Mouse (Mus musculus): ENCODE results near the gene Gm11492.

Gm11492 gene

GRCm38 (mm10) chr11:87566501-87566900, at the start of gene Gm11492:
Gene Gm11492 (plus strand): TSS chr11:87566653.
- no peak for DNase-seq (ENCODE audit: low read depth, low spot score)

GRCm38 (mm10) chr11:87519260-87519659, 47.2 kb upstream of the Gm11492 start:
- DNase-seq (ENCODE audit: low read depth, low spot score), result peak; percentile 80

GRCm38 (mm10) chr11:87523466-87523865, 43.0 kb upstream of the Gm11492 start:
- no peak for DNase-seq (ENCODE audit: low read depth, low spot score)

- DNase-seq (ENCODE audit: low read depth, low spot score), result no peak
These were observed 42.5 kb upstream of the Gm11492 start for GRCm38 (mm10) chr11:87523967-87524366.

GRCm38 (mm10) chr11:87524780-87525179, 41.7 kb upstream of the Gm11492 start:
- DNase-seq (ENCODE audit: low read depth, low spot score), result no peak

GRCm38 (mm10) chr11:87527364-87527763, 39.1 kb upstream of the Gm11492 start:
- no peak for DNase-seq (ENCODE audit: low read depth, low spot score)

- DNase-seq (ENCODE audit: low read depth, low spot score), result no peak
These were observed 38.5 kb upstream of the Gm11492 start for GRCm38 (mm10) chr11:87527990-87528389.

- peak; percentile 34 for DNase-seq (ENCODE audit: low read depth, low spot score)
These were observed 34.8 kb upstream of the Gm11492 start for GRCm38 (mm10) chr11:87531695-87532094.

- DNase-seq (ENCODE audit: low read depth, low spot score), result peak; percentile 10
These were observed 24.2 kb upstream of the Gm11492 start for GRCm38 (mm10) chr11:87542285-87542684.

- peak; percentile 28 for DNase-seq (ENCODE audit: low read depth, low spot score)
These were observed 23.5 kb upstream of the Gm11492 start for GRCm38 (mm10) chr11:87542906-87543305.

GRCm38 (mm10) chr11:87553342-87553741, 13.1 kb upstream of the Gm11492 start:
- DNase-seq (ENCODE audit: low read depth, low spot score), result peak; percentile 62

GRCm38 (mm10) chr11:87554386-87554785, 12.1 kb upstream of the Gm11492 start:
- DNase-seq (ENCODE audit: low read depth, low spot score), result peak; percentile 10

GRCm38 (mm10) chr11:87555106-87555703, 11.2 kb upstream of the Gm11492 start:
- no peak for DNase-seq (ENCODE audit: low read depth, low spot score)

GRCm38 (mm10) chr11:87561208-87561607, 5.2 kb upstream of the Gm11492 start:
- DNase-seq (ENCODE audit: low read depth, low spot score), result peak; percentile 53

- DNase-seq (ENCODE audit: low read depth, low spot score), result peak; percentile 53
These were observed 2.0 kb downstream of the Gm11492 start, which contains the start of gene Sept4 for GRCm38 (mm10) chr11:87568255-87568953. Gene Sept4 (plus strand): TSS chr11:87568903.

GRCm38 (mm10) chr11:87570743-87571142, 4.3 kb downstream of the Gm11492 start:
- DNase-seq (ENCODE audit: low read depth, low spot score), result no peak

GRCm38 (mm10) chr11:87571361-87571950, 5.0 kb downstream of the Gm11492 start:
- peak; percentile 81 for DNase-seq (ENCODE audit: low read depth, low spot score)

- DNase-seq (ENCODE audit: low read depth, low spot score), result no peak
These were observed 7.3 kb downstream of the Gm11492 start for GRCm38 (mm10) chr11:87573751-87574150.

GRCm38 (mm10) chr11:87574520-87575180, 8.2 kb downstream of the Gm11492 start:
- no peak for DNase-seq (ENCODE audit: low read depth, low spot score)

GRCm38 (mm10) chr11:87577601-87578248, 11.3 kb downstream of the Gm11492 start:
- DNase-seq (ENCODE audit: low read depth, low spot score), result no peak

- DNase-seq (ENCODE audit: low read depth, low spot score), result peak; percentile 92
These were observed 12.0 kb downstream of the Gm11492 start for GRCm38 (mm10) chr11:87578249-87578962.
